Mouse (Mus musculus) erythroblast, embryonic 14.5 days (primary cell): ENCODE data around the gene Pnmal1. TPM values are rescaled to one million over a fixed set of nuclear protein-coding genes. Genes with fewer than 3 reads are reported as not detected.

Source experiments
- H3K27me3 ChIP-seq: 2 replicates; pipeline ENCODE4 v1.6.1; 2012; ENCODE audit warnings: inconsistent platforms; ENCODE audit not compliant: control insufficient read depth
- H3K36me3 ChIP-seq: 2 replicates; pipeline ENCODE4 v1.6.1; 2012; ENCODE audit warnings: mild to moderate bottlenecking, inconsistent platforms; ENCODE audit not compliant: control insufficient read depth
- H3K4me1 ChIP-seq: 2 replicates; pipeline ENCODE4 v1.6.1; 2012; ENCODE audit warnings: inconsistent platforms; ENCODE audit not compliant: control insufficient read depth
- H3K4me3 ChIP-seq: replicated peaks from 2 replicates; pipeline ENCODE3; 2012; ENCODE audit warnings: moderate library complexity, mild to moderate bottlenecking, inconsistent platforms
- H3K9me3 ChIP-seq: 2 replicates; pipeline ENCODE4 v1.6.1; 2012; ENCODE audit warnings: low read length, inconsistent platforms, mixed read lengths; ENCODE audit not compliant: control insufficient read depth
- GATA1 ChIP-seq: IDR thresholded peaks from 2 replicates; pipeline ENCODE4 v1.6.1; 2012; ENCODE audit warnings: low read length, inconsistent platforms, mixed read lengths
- TAL1 ChIP-seq: IDR thresholded peaks from 3 replicates; pipeline ENCODE4 v1.6.1; 2012; ENCODE audit warnings: low read length, inconsistent platforms, mixed read lengths
- polyA plus RNA-seq: library from polyadenylated mRNA; stranded (reverse); fragments of >175 nt; gene quantifications from 2 replicates; pipeline ENCODE4 v1.2.3, GENCODE M21; 2012

Gene Pnmal1
- polyA plus RNA-seq, 1 experiment: not detected

DNA sequence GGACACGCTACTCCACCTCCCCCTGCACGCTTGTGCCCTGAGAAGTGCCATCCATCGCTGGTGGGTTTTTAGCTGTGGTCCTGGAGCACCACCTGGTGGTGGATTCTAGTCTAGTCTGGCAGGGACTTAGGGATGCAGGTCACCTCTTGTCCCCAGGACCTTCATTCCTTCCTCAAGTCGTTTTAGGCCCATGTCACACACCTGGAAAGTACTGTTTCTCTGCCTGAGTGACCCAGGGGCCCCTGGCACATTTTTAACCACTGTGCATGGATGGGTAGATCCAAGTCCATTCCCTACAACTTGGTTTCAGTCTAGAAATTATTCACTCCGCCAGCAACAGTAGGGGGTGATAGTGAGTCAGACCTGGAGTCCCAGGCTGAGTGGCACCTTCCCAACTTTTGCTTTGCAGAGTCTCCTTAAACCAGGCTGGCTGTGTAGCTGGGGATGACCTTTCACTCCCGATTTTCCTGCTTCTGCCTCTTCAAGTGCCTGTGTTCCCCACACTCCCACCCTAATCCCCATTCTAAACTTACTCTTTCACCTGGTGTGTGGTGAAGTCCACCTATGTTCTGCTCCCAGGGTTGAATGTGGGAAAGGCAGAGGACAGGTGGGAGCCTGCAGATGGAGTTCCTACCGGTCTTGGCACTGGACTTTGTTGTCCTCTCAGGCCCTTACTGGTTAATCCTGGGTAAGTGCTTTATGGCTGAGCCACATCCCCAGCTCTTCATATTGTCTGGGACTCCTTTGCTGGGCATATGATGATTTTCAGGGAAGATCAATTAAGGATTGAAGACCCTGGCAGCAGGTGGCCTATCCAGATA, 43.1 kb downstream of the Pnmal1 start:
- H3K36me3 ChIP-seq: peaks cover 60% of the 10 kb centered on the region
- TF ChIP-seq GATA1 (no peak), TAL1 (no peak)
- H3K27me3 ChIP-seq: no peaks in the 10 kb centered on the region
- H3K4me1 ChIP-seq: peaks cover 35% of the 10 kb centered on the region
- H3K9me3 ChIP-seq: no peaks in the 10 kb centered on the region
- H3K4me3 ChIP-seq: no peak overlapping the region

DNA sequence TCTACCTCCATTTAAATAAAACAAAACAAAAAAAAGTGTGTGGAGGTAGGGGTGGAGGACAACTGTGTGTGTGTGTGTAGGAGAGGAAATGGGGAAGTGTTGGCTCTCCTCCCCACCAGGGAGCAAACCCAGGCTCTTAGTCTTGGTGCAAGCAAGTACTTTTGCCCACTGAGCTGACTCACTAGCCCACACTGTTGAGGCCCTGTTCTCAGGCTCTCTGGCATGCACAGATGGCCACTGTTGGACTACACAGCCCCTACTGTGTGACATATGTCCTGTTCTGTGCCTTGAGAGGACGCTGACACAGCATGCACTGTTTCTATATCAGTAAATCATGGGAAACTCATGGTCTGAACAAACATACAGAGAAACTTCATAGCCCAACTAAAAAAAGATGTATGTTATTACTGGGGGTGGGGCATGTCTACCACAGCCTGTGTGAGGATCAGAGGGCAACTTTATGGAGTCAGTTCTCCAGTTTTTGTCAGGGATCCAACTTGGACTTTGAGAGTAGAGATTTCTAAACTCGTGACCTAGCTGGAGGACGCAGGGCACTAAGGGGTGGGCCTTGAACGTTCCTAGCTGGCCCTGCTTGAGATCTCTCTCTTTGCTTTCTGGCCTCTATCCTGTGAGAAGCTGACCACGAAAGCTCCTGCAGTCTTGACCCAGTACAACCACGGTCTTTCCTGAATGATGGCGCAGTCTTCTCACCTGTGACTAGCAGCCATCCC, 43.9 kb downstream of the Pnmal1 start:
- Histone ChIP-seq H3K4me3 (no peak overlapping the region), H3K4me1 (peaks cover 30% of the 10 kb centered on the region), H3K9me3 (no peaks in the 10 kb centered on the region), H3K36me3 (peaks cover 63% of the 10 kb centered on the region), H3K27me3 (no peaks in the 10 kb centered on the region)
- TF ChIP-seq GATA1 (no peak), TAL1 (no peak)

DNA sequence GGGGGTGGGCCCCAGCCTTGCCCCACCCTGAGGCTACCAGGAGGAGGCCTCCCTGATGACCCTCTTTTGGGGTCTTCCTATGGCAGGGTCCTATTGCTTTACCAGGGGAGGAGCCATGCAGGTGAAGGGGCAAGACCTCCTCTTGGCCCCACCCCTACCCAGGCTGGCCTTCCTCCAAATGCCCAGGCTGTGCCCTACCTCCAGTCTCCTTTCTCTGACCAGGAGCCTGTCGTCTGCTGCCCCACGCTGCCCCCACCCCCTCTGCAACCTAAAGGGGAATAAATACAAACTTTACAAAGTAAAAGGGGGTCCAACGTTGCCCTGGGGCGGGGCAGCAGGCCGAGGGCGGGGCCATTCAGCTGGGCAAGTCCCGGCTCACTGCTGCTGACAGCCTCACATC, 45.2 kb downstream of the Pnmal1 start:
- Histone ChIP-seq H3K36me3 (peaks cover 76% of the 10 kb centered on the region), H3K4me3 (no peak overlapping the region), H3K4me1 (peaks cover 17% of the 10 kb centered on the region), H3K9me3 (no peaks in the 10 kb centered on the region), H3K27me3 (no peaks in the 10 kb centered on the region)
- TF ChIP-seq GATA1 (no peak), TAL1 (no peak)

DNA sequence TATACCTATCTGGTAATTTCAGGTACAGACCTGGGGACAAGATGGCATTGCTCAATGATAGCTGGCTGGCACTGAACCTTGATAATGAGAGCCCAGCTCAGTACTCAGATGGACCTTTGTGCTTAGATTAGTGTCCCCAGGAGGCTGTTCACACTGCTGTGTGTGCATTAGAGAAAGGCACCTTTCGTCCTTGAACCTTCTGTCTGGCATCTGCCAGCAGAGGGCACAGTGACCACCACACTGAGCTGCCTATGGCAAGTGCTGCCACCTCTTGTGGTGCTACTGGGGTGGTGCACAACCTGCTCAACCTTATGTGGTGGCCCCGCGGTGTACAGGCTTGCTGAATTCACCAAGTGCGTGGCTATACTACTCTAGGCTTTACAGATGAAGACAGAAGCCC, 47.8 kb downstream of the Pnmal1 start:
- Histone ChIP-seq H3K9me3 (no peaks in the 10 kb centered on the region), H3K4me3 (no peak overlapping the region), H3K36me3 (peaks cover 97% of the 10 kb centered on the region), H3K4me1 (peaks cover 11% of the 10 kb centered on the region), H3K27me3 (no peaks in the 10 kb centered on the region)
- TF ChIP-seq GATA1: no peak
- TF ChIP-seq TAL1: no peak

DNA sequence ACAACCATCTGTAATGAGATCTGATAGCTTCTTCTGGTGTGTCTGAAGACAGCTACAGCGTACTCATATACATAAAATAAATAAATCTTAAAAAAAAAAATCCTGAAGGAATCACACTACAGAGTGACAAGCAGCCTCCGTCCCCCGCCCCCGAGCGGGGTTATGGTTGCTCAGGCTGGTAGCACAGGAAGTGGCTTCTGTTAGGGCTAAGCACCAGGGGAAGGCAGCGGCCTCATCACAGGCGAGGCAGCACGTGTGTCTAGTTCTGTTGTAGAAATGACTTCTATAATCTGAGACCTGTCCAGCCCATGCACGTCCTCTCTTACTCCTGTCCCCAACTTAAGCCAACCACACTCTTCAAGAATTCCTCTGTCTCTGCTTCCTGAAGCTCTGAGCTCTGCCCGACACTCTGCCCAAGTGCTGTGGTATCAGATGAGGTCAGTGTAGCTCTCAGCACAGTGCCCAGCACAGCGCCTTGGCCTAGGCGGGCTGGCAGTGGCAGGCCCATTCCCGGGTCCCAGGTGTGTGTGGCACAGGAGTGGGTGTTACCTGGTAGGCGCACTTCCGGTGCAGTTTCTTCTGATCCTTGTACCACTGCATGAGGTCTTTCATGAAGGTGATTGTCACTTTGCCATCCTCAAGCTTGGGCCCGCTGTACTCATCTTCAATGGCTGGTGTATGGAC, 50.0 kb downstream of the Pnmal1 start:
- TF ChIP-seq GATA1: no peak
- Histone ChIP-seq H3K36me3 (peaks cover 100% of the 10 kb centered on the region), H3K4me3 (no peak overlapping the region), H3K4me1 (peaks cover 9% of the 10 kb centered on the region), H3K27me3 (no peaks in the 10 kb centered on the region), H3K9me3 (no peaks in the 10 kb centered on the region)

DNA sequence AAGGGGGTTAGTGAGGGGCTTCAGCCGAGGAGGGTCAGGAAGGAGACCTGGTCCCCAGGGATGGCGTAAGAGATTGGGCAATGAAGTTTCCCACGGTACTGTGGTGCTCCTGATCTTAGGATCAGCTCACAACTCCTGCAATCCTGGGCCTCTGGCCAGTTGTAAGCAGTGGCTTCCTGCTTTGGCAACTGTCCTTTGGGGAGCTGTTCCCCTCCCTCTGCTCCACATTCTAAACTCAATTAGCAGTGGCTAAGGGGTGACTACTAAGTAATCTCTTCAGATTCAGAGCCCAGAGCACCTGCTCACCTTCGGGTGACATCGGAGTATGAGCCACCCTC, 50.5 kb downstream of the Pnmal1 start:
- Histone ChIP-seq H3K4me3 (no peak overlapping the region), H3K36me3 (peaks cover 100% of the 10 kb centered on the region), H3K4me1 (peaks cover 9% of the 10 kb centered on the region), H3K9me3 (no peaks in the 10 kb centered on the region), H3K27me3 (no peaks in the 10 kb centered on the region)
- TF ChIP-seq GATA1 (no peak), TAL1 (no peak)

DNA sequence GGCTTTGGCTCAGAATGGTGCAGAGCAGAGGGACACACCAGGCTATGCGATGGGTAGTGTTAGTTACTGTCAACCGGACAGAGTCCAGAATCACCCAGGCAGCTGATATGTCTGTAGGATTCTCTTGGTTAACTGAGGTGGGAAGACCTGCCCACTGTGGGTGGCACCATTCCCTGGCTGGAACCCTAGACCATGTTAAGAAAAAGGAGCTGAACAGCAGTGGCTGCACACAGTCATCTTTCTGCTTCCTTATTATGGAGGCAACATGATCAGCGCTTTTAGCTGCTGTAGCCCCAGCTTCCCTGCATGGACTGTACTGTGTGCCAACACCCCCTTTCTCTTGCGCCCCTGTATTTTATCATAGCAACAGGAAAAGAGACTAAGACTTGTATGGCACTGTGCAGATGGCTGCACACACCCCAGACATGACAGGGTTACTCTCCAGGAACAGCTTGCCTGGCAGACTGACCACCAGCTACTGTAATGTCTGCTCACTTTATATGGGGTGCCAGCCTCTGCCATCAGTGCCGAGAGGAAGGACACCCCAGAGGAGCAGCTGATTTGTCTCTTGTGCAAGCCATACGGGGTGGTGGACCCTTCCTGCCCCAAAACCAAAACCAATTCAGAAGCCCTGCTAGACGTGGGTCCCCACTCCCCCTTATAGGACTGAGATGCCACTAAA, 52.6 kb downstream of the Pnmal1 start:
- no peaks in the 10 kb centered on the region for H3K27me3 ChIP-seq
- no peaks in the 10 kb centered on the region; the same call in 1 of the 2 replicates for H3K4me1 ChIP-seq
- H3K9me3 ChIP-seq: no peaks in the 10 kb centered on the region
- peaks cover 100% of the 10 kb centered on the region for H3K36me3 ChIP-seq
- TF ChIP-seq GATA1 (no peak), TAL1 (no peak)
- H3K4me3 ChIP-seq: no peak overlapping the region

Other genes starting within 250 kb of the Pnmal1 start
- gene Ceacam9, start 237.8 kb upstream of the Pnmal1 start, polyA plus RNA-seq: not detected in 2 replicates
- 136 and 162 TPM in 2 replicates for gene Ap2s1, start 221.3 kb upstream of the Pnmal1 start, polyA plus RNA-seq
- 24.9 and 33.8 TPM in 2 replicates for gene Slc1a5, start 178.3 kb upstream of the Pnmal1 start, polyA plus RNA-seq
- 11.1 and 11.3 TPM in 2 replicates for gene Strn4, start 143.8 kb upstream of the Pnmal1 start, polyA plus RNA-seq
- 1.2 and 1.5 TPM in 2 replicates for gene Fkrp, start 142.9 kb upstream of the Pnmal1 start, polyA plus RNA-seq
- gene Prkd2, start 116.8 kb upstream of the Pnmal1 start, polyA plus RNA-seq: 0.61 and 0.66 TPM in 2 replicates
- 0.02 TPM in 2 replicates for gene Dact3, start 84.4 kb upstream of the Pnmal1 start, polyA plus RNA-seq
- gene Gng8, start 67.9 kb upstream of the Pnmal1 start, polyA plus RNA-seq: not detected in 2 replicates
- 0.01 and 0.04 TPM in 2 replicates for gene Ptgir, start 53.2 kb upstream of the Pnmal1 start, polyA plus RNA-seq
- 185 and 208 TPM in 2 replicates for gene Calm3, start 35.6 kb upstream of the Pnmal1 start, polyA plus RNA-seq
- gene Pnmal2, start 15.0 kb upstream of the Pnmal1 start, polyA plus RNA-seq: 0.02 TPM in 1 of 2 replicates, not detected in the other
- gene Gm42372, start 23.4 kb downstream of the Pnmal1 start, polyA plus RNA-seq: not detected in 2 replicates
- 0.05 and 0.08 TPM in 2 replicates for gene Ccdc8, start 33.0 kb downstream of the Pnmal1 start, polyA plus RNA-seq
- gene Ppp5c, start 68.2 kb downstream of the Pnmal1 start, polyA plus RNA-seq: 7.3 and 7.7 TPM in 2 replicates
- gene Hif3a, start 102.7 kb downstream of the Pnmal1 start, polyA plus RNA-seq: 7.8 and 8.0 TPM in 2 replicates
- not detected in 2 replicates for gene Psg16, start 114.4 kb downstream of the Pnmal1 start, polyA plus RNA-seq
- not detected in 2 replicates for gene Ceacam3, start 190.6 kb downstream of the Pnmal1 start, polyA plus RNA-seq
- not detected in 2 replicates for gene Psg29, start 243.8 kb downstream of the Pnmal1 start, polyA plus RNA-seq